Mouse (Mus musculus): ENCODE data around the gene C1ra. TPM values are rescaled to one million over a fixed set of nuclear protein-coding genes. Genes with fewer than 3 reads are reported as not detected.
"Not testable (repeated sequence)": the region's sequence is repeated elsewhere in the genome, so short reads cannot be mapped to it uniquely, and the experiment has no call there.

Gene C1ra
- 1.7 and 1.8 TPM in 2 replicates for polyA plus RNA-seq (2014; fragmentation: Nextera tagmentation; extraction: Ambion mirVana)

DNA sequence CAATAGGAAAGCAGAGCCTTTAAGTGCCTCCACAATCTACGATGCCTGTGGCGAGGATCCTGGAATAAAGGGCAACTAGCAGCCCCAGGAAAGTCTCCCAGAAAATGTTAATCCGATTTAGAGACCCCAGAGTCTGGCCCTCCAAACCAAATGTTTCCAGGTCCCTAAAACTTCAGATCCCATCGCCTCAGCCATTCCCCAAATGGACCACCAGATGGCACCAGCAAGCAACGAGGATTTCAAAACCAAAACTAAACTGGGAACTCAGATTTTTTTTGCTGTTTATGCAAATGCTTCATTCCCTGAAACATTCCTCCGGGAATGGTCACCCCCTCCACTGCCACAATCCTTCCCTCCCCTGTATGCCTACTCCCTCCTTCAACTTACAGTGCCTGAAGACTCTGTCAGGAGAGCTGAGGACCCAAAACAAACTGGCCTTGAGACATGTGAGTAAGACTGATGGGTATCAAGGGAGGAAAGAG is at the start of gene C1ra:
Gene C1ra (plus strand): TSS at position 51 of the 482 bp plus-strand sequence.
- H3K9ac ChIP-seq (ENCODE audit: low read length): no peak within 1 kb of the TSS
- WGBS: 10% methylated on average over 6 of the region's 6 CpGs
- DNase-seq (ENCODE audit: low spot score) (peak; percentile 76), ATAC-seq (replicated peaks; ENCODE audit: low FRiP score, low TSS enrichment, low read depth) (no peak)
- no peaks in the 10 kb centered on the region for H3K36me3 ChIP-seq (ENCODE audit: control insufficient read depth, insufficient read depth, low read length)
- 0 out of 2 replicates have a peak within 1 kb of the TSS, but pooled peaks have one; percentile 13 for H3K4me3 ChIP-seq (ENCODE audit: low read depth, low read length)
- no peaks in the 10 kb centered on the region for H3K4me1 ChIP-seq (replicated peaks; ENCODE audit: control insufficient read depth, insufficient read depth, low read length)
- H3K4me2 ChIP-seq (ENCODE audit: low read length): peak within 1 kb of the TSS; percentile 44
- no peaks in the 10 kb centered on the region for H3K9me3 ChIP-seq (ENCODE audit: control insufficient read depth, low read length)
- no peak within 1 kb of the TSS for H3K27ac ChIP-seq (ENCODE audit: low read depth)
- H3K27me3 ChIP-seq (replicated peaks; ENCODE audit: control insufficient read depth, insufficient read depth, low read length): no peaks in the 10 kb centered on the region

DNA sequence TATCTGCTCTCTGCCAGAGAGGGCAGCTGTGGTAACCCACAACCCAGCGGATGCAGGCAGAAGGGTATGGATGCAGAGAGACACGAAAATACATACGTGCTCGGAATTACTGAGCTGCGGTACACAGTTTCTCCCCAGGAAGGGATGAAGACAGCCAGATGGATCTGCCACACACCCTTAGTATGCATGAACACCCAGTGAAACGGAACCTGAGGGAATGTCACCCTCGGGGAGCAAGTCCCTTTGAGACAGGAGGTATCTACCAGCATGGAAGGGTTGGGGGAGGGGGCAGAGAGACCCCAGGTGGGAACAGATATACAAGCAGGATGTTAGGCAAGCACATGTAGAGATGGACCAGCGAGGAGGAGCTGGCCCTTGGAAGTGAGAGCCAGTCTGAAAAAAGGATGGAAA is 48.3 kb upstream of the C1ra start:
- Histone ChIP-seq H3K4me2 (ENCODE audit: low read length) (peak overlapping the region; percentile 61), H3K27me3 (replicated peaks; ENCODE audit: control insufficient read depth, insufficient read depth, low read length) (no peaks in the 10 kb centered on the region), H3K4me1 (replicated peaks; ENCODE audit: control insufficient read depth, insufficient read depth, low read length) (no peaks in the 10 kb centered on the region), H3K27ac (ENCODE audit: low read depth) (no peak overlapping the region), H3K9me3 (ENCODE audit: control insufficient read depth, low read length) (no peaks in the 10 kb centered on the region), H3K9ac (ENCODE audit: low read length) (no peak overlapping the region), H3K4me3 (ENCODE audit: low read depth, low read length) (no peak overlapping the region), H3K36me3 (ENCODE audit: control insufficient read depth, insufficient read depth, low read length) (no peaks in the 10 kb centered on the region)
- DNase-seq (ENCODE audit: low spot score) (no peak), ATAC-seq (replicated peaks; ENCODE audit: low FRiP score, low TSS enrichment, low read depth) (no peak)
- 25% methylated on average over 8 of the region's 8 CpGs for WGBS

DNA sequence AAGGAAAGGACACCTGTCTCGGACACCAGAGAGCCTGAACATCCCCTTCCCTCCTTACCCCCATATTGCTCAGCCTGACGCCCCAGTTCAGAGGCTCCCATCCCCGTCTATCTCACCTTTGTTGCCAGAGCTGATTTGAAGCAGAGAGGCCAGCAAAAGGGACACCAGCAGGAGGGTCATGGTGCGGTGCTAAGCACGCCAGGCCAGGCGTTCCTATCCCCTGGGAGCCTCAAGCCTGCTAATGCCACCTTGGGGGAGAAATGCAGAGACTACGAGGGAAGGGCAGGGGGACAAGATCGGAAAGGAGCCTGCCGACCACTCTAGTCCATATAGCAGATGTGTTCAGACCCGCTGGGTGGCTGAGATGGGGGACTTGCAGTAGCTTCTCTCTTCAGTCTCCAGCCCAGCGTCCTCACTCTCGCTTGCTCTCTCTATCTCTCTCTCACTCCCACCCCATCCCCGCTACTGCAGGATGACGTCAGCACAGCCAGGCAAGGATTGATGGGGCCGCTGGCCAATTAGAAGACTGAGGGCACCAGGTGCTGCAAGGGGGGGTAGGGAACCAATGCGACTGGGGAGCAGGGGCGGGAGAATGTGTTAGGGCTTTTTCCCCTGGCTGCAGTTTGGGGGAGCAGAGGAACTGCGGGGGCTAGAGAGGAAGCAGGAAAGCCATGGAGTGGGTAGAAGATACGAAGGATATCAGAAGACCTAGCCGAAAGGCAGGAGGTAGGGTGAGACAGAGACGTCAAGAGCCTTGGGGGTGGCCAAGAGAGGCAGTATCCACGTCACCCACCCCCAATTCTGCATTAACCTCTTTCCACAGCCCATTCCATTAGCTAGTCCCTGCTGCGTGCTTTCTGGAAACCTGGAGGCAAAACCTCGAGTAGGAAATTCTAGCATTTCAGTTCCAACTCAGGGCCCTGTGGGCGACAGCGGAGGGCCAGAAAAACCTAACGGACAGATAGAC is 47.6 kb upstream of the C1ra start, which contains the start of gene Clstn3:
Gene Clstn3 (minus strand): TSS at position 490 of the 967 bp plus-strand sequence.
- Histone ChIP-seq H3K27me3 (replicated peaks; ENCODE audit: control insufficient read depth, insufficient read depth, low read length) (no peaks in the 10 kb centered on the region), H3K4me3 (ENCODE audit: low read depth, low read length) (peak within 1 kb of the TSS; percentile 38), H3K4me2 (ENCODE audit: low read length) (peak within 1 kb of the TSS; percentile 61), H3K36me3 (ENCODE audit: control insufficient read depth, insufficient read depth, low read length) (no peaks in the 10 kb centered on the region), H3K4me1 (replicated peaks; ENCODE audit: control insufficient read depth, insufficient read depth, low read length) (no peaks in the 10 kb centered on the region), H3K9me3 (ENCODE audit: control insufficient read depth, low read length) (no peaks in the 10 kb centered on the region), H3K9ac (ENCODE audit: low read length) (peak within 1 kb of the TSS; percentile 45), H3K27ac (ENCODE audit: low read depth) (no peak within 1 kb of the TSS)
- peak; percentile 94 for ATAC-seq (replicated peaks; ENCODE audit: low FRiP score, low TSS enrichment, low read depth)
- WGBS: 6% methylated on average over 27 of the region's 27 CpGs
- DNase-seq (ENCODE audit: low spot score): peak; percentile 92

DNA sequence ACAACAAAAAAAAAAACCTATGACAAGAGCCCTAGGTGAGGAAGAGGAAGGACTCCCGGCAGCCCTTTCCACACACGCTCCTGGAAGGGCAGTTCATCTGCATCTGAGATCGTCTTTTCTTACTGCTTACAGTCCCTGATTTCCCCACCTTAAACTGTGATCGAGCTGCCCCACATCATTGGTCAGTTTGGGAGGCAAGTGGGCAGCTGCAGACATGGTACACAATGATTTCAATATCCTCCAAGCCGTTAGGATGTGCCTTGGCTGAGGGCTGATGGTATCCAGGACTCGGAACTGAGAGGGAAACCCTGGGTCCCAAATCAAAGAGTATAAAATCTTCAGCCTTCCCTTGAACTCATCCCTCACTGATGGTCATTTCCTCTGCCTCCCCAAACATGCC is 46.9 kb upstream of the C1ra start:
- 36% methylated on average over 6 of the region's 6 CpGs for WGBS
- DNase-seq (ENCODE audit: low spot score) (no peak), ATAC-seq (replicated peaks; ENCODE audit: low FRiP score, low TSS enrichment, low read depth) (no peak)
- Histone ChIP-seq H3K36me3 (ENCODE audit: control insufficient read depth, insufficient read depth, low read length) (no peaks in the 10 kb centered on the region), H3K27ac (ENCODE audit: low read depth) (no peak overlapping the region), H3K9ac (ENCODE audit: low read length) (no peak overlapping the region; the same call in 1 of the 2 replicates), H3K4me2 (ENCODE audit: low read length) (peak overlapping the region; percentile 61), H3K4me3 (ENCODE audit: low read depth, low read length) (peak overlapping the region; percentile 38), H3K9me3 (ENCODE audit: control insufficient read depth, low read length) (no peaks in the 10 kb centered on the region), H3K4me1 (replicated peaks; ENCODE audit: control insufficient read depth, insufficient read depth, low read length) (no peaks in the 10 kb centered on the region), H3K27me3 (replicated peaks; ENCODE audit: control insufficient read depth, insufficient read depth, low read length) (no peaks in the 10 kb centered on the region)

DNA sequence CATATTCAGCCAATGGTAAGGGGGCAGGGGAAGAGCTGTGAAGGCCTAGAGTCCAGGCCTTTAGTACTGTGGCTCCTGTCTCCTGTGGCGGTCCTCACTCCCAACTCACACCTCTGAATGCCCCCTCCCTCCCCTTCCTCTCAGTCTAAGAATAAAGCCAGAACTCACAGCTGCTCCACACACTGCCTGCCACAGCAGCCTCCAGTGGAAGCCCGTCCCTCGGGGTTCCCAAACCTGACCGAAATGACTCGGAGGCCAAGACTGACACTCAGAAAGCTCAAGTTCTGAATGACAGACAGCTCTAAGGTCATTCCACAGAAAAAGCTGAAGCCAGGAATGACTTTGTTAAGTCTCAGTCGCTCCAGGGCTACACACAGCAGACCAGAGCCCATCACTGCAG is 46.5 kb upstream of the C1ra start:
- 69% methylated on average over 6 of the region's 6 CpGs for WGBS
- no peak overlapping the region for H3K4me2 ChIP-seq (ENCODE audit: low read length)

DNA sequence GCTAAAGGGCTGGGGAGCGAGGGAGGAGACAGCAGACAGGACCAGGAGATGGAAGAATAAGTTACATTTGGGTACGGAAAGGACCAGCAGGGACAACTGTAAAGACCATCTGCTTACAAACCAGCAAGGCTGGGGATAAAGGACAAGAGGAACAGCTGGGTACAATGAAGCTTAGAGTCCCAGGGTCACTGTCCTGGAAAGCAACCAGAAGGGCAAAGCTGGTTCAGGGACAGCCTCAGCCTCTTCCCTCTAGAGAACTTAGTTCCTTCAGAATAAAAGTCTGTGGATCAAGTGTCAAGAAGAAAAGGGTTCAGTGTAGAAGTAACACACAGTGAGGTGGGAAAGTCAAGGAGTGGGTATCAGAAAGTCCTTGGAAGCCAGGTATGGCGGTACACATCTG is 41.1 kb upstream of the C1ra start:
- no peak for ATAC-seq (replicated peaks; ENCODE audit: low FRiP score, low TSS enrichment, low read depth)
- H3K4me3 ChIP-seq (ENCODE audit: low read depth, low read length): no peak overlapping the region
- WGBS: 90% methylated on average over 3 of the region's 3 CpGs
- no peaks in the 10 kb centered on the region for H3K27me3 ChIP-seq (replicated peaks; ENCODE audit: control insufficient read depth, insufficient read depth, low read length)
- H3K36me3 ChIP-seq (ENCODE audit: control insufficient read depth, insufficient read depth, low read length): no peaks in the 10 kb centered on the region
- no peaks in the 10 kb centered on the region for H3K4me1 ChIP-seq (replicated peaks; ENCODE audit: control insufficient read depth, insufficient read depth, low read length)
- H3K27ac ChIP-seq (ENCODE audit: low read depth): no peak overlapping the region
- H3K9me3 ChIP-seq (ENCODE audit: control insufficient read depth, low read length): no peaks in the 10 kb centered on the region
- H3K9ac ChIP-seq (ENCODE audit: low read length): no peak overlapping the region
- no peak overlapping the region for H3K4me2 ChIP-seq (ENCODE audit: low read length)
- DNase-seq (ENCODE audit: low spot score): no peak

More for the DNA sequence above, 46.5 kb upstream of the C1ra start:
- Histone ChIP-seq H3K36me3 (ENCODE audit: control insufficient read depth, insufficient read depth, low read length) (no peaks in the 10 kb centered on the region), H3K9me3 (ENCODE audit: control insufficient read depth, low read length) (no peaks in the 10 kb centered on the region), H3K27ac (ENCODE audit: low read depth) (no peak overlapping the region), H3K4me3 (ENCODE audit: low read depth, low read length) (no peak overlapping the region), H3K4me1 (replicated peaks; ENCODE audit: control insufficient read depth, insufficient read depth, low read length) (no peaks in the 10 kb centered on the region), H3K9ac (ENCODE audit: low read length) (no peak overlapping the region), H3K27me3 (replicated peaks; ENCODE audit: control insufficient read depth, insufficient read depth, low read length) (no peaks in the 10 kb centered on the region)
- DNase-seq (ENCODE audit: low spot score) (no peak), ATAC-seq (replicated peaks; ENCODE audit: low FRiP score, low TSS enrichment, low read depth) (no peak)

DNA sequence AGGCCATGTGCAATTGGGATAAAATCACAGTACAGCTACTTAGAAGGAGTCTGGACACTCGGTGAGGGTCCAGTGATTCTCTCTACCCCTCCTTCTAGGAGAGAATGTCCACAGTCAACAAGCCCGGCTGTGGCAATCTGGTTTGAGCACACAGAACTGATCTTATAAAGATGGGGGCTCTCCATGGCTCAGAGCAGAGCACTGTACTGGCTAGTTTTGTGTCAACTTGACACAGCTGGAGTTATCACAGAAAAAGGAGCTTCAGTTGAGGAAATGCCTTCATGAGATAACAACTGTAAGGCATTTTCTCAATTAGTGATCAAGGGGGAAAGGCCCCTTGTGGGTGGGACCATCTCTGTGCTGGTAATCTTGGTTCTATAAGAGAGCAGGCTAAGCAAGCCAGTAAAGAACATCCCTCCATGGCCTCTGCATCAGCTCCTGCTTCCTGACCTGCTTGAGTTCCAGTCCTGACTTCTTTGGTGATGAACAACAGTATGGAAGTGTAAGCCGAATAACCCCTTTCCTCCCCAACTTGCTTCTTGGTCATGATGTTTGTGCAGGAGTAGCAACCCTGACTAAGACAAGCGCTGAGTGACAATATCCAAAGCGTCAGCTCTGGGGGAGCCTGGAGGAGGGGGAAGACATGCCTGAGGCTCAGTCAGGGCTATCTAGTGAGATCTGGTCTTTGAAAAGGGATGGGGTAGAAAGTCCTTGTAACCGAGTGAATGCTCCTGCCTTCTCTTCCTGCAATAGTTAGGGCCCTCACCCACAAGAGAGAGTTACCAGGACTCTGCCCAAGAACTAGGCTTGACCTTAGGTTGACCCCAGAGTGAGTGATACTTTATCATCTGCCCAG is 40.2 kb upstream of the C1ra start:
- H3K9me3 ChIP-seq (ENCODE audit: control insufficient read depth, low read length); H3K36me3 ChIP-seq (ENCODE audit: control insufficient read depth, insufficient read depth, low read length); H3K27me3 ChIP-seq (replicated peaks; ENCODE audit: control insufficient read depth, insufficient read depth, low read length); ATAC-seq (replicated peaks; ENCODE audit: low FRiP score, low TSS enrichment, low read depth); H3K4me2 ChIP-seq (ENCODE audit: low read length); H3K4me1 ChIP-seq (replicated peaks; ENCODE audit: control insufficient read depth, insufficient read depth, low read length); H3K27ac ChIP-seq (ENCODE audit: low read depth); DNase-seq (ENCODE audit: low spot score); H3K4me3 ChIP-seq (ENCODE audit: low read depth, low read length); H3K9ac ChIP-seq (ENCODE audit: low read length): not testable (repeated sequence)
- WGBS: 69% methylated on average over 6 of the region's 6 CpGs

DNA sequence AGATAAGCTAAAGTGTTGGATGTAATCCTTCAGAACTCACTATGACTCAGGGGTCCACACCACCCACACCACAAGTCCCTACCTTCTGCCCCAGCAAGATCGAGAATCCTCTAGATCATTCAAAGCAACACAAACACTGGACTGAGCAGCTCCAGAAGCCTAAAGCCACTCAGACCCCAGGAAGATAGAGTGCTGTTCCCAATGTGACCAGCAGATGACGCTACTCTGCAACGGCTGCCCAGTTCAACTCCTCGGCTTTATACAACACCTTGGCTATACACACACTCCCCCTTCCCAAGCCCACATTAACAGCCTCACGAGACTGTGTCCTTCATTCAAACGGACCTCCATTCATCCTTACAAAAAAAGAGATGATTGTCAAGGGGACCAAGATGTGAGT is 39.4 kb upstream of the C1ra start:
- DNase-seq (ENCODE audit: low spot score) (no peak), ATAC-seq (replicated peaks; ENCODE audit: low FRiP score, low TSS enrichment, low read depth) (no peak)
- H3K4me2 ChIP-seq (ENCODE audit: low read length): no peak overlapping the region
- no peak overlapping the region for H3K4me3 ChIP-seq (ENCODE audit: low read depth, low read length)
- no peak overlapping the region for H3K9ac ChIP-seq (ENCODE audit: low read length)
- H3K4me1 ChIP-seq (replicated peaks; ENCODE audit: control insufficient read depth, insufficient read depth, low read length): no peaks in the 10 kb centered on the region
- H3K27me3 ChIP-seq (replicated peaks; ENCODE audit: control insufficient read depth, insufficient read depth, low read length): no peaks in the 10 kb centered on the region
- H3K36me3 ChIP-seq (ENCODE audit: control insufficient read depth, insufficient read depth, low read length): no peaks in the 10 kb centered on the region
- H3K27ac ChIP-seq (ENCODE audit: low read depth): no peak overlapping the region
- H3K9me3 ChIP-seq (ENCODE audit: control insufficient read depth, low read length): no peaks in the 10 kb centered on the region
- 36% methylated on average over 6 of the region's 6 CpGs for WGBS

Measured in intestine, embryonic 14.5 days (tissue).